Mouse (Mus musculus) embryonic facial prominence, embryonic 14.5 days (tissue): ENCODE measurements around the gene Espn. TPM values are rescaled to one million over a fixed set of nuclear protein-coding genes. Genes with fewer than 3 reads are reported as not detected.

ENCODE experiments used
- ATAC-seq: fragments of 200-750 bp; cut with Nextera tagmentation; 2 replicates; pipeline ENCODE4 v1.8.0; 2017; ENCODE audit warnings: low read depth, moderate number of reproducible peaks, moderate TSS enrichment
- DNase-seq: peaks from one replicate; pipeline ENCODE4 v3.0.0-alpha.2; 2015; ENCODE audit warnings: low spot score
- H3K27ac ChIP-seq: fragments of 300-500 bp; sonication (generic); replicated peaks from 2 replicates; pipeline ENCODE4 v1.5.1; 2014; ENCODE audit warnings: low read depth, mild to moderate bottlenecking, low read length, moderate library complexity
- H3K27me3 ChIP-seq: fragments of 300-500 bp; sonication (generic); replicated peaks from 2 replicates; pipeline ENCODE4 v1.6.1; 2014; ENCODE audit warnings: low read length; ENCODE audit not compliant: control insufficient read depth, insufficient read depth
- H3K36me3 ChIP-seq: fragments of 300-500 bp; sonication (generic); 2 replicates; pipeline ENCODE4 v1.6.1; 2014; ENCODE audit warnings: low read length, mixed read lengths; ENCODE audit not compliant: control insufficient read depth, insufficient read depth
- H3K4me1 ChIP-seq: fragments of 300-500 bp; sonication (generic); 2 replicates; pipeline ENCODE4 v1.6.1; 2014; ENCODE audit warnings: antibody characterized with exemption, low read length; ENCODE audit not compliant: control insufficient read depth, insufficient read depth
- H3K4me2 ChIP-seq: fragments of 300-500 bp; sonication (generic); 2 replicates; pipeline ENCODE4 v1.6.1; 2014; ENCODE audit warnings: low read depth, mild to moderate bottlenecking, low read length, moderate library complexity, mixed read lengths
- H3K4me3 ChIP-seq: fragments of 300-500 bp; sonication (generic); 2 replicates; pipeline ENCODE4 v1.5.1; 2014; ENCODE audit warnings: low read depth, mild to moderate bottlenecking, low read length
- H3K9ac ChIP-seq: fragments of 300-500 bp; sonication (generic); 2 replicates; pipeline ENCODE4 v1.6.1; 2014; ENCODE audit warnings: low read depth, mild to moderate bottlenecking, low read length, moderate library complexity, mixed read lengths
- H3K9me3 ChIP-seq: fragments of 300-500 bp; sonication (generic); 2 replicates; pipeline ENCODE4 v1.6.1; 2016; ENCODE audit warnings: low read length; ENCODE audit not compliant: control insufficient read depth
- WGBS: fragments of 180-500 bp; shearing (Covaris S2); extraction: QIAGEN DNeasy Blood & Tissue Kit; methylation state at CpG from one replicate; pipeline ENCODE4 v1.1.7; 2014; 5-methylcytosine and 5-hydroxymethylcytosine counted together
- polyA plus RNA-seq: library from polyadenylated mRNA; unstranded; fragments of >200 nt; fragmentation: Nextera tagmentation; extraction: Ambion mirVana; gene quantifications from 2 replicates; pipeline ENCODE4 v1.2.1, GENCODE M21; 2014

Espn gene
- polyA plus RNA-seq, 1 experiment from 2014 or later = 4.2 TPM

DNA sequence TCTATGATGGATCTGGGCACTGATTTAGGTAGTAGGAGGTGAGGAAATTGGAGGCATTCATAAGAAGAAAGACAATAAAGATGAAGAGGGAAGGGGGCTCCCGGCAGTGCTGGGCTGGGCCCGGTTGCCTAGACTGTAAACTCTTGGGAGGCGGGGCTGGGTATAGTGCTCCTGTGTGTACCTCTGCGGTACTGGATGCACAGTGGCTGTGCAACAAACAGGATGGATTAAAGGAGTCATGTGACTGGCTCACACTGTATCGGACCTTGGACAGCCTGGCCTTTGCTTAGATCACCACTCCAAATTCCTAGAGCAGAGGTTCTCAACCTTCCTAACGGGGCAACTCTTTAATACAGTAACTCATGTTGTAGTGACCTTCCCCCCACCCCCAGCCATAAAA is 9.4 kb upstream of the Espn start:
- no peaks in the 10 kb centered on the region for H3K9me3 ChIP-seq
- H3K9ac ChIP-seq = no peak overlapping the region
- H3K4me1 ChIP-seq = no peaks in the 10 kb centered on the region; the same call in 1 of the 2 replicates
- no peak overlapping the region for H3K4me2 ChIP-seq
- H3K36me3 ChIP-seq = no peaks in the 10 kb centered on the region
- H3K4me3 ChIP-seq = no peak overlapping the region
- peaks cover 67% of the 10 kb centered on the region for H3K27me3 ChIP-seq
- DNase-seq (no peak), ATAC-seq (no peak)
- H3K27ac ChIP-seq = no peak overlapping the region
- 79% methylated on average over 6 of the region's 6 CpGs for WGBS

- Histone ChIP-seq H3K9ac (no peak overlapping the region), H3K27me3 (peaks cover 67% of the 10 kb centered on the region), H3K4me2 (no peak overlapping the region), H3K4me1 (no peaks in the 10 kb centered on the region; the same call in 1 of the 2 replicates), H3K27ac (no peak overlapping the region), H3K9me3 (no peaks in the 10 kb centered on the region), H3K4me3 (no peak overlapping the region), H3K36me3 (no peaks in the 10 kb centered on the region)
- ATAC-seq (no peak), DNase-seq (no peak)
- WGBS = 40% methylated on average over 3 of the region's 4 CpGs
Measured at GRCm38 (mm10) chr4:152160748-152161147, 8.6 kb upstream of the Espn start.

- no peak overlapping the region for H3K9ac ChIP-seq
- no peaks in the 10 kb centered on the region for H3K9me3 ChIP-seq
- H3K4me3 ChIP-seq = peak overlapping the region; percentile 23
- H3K27me3 ChIP-seq = peaks cover 79% of the 10 kb centered on the region
- no peak overlapping the region for H3K27ac ChIP-seq
- H3K4me2 ChIP-seq = 0 out of 2 replicates have a peak overlapping the region, but pooled peaks have one; percentile 50
- 2% methylated on average over 19 of the region's 19 CpGs for WGBS
- H3K36me3 ChIP-seq = no peaks in the 10 kb centered on the region
- H3K4me1 ChIP-seq = no peaks in the 10 kb centered on the region; the same call in 1 of the 2 replicates
- no peak for ATAC-seq
- no peak for DNase-seq
Measured at GRCm38 (mm10) chr4:152159285-152159678, 7.1 kb upstream of the Espn start.

DNA sequence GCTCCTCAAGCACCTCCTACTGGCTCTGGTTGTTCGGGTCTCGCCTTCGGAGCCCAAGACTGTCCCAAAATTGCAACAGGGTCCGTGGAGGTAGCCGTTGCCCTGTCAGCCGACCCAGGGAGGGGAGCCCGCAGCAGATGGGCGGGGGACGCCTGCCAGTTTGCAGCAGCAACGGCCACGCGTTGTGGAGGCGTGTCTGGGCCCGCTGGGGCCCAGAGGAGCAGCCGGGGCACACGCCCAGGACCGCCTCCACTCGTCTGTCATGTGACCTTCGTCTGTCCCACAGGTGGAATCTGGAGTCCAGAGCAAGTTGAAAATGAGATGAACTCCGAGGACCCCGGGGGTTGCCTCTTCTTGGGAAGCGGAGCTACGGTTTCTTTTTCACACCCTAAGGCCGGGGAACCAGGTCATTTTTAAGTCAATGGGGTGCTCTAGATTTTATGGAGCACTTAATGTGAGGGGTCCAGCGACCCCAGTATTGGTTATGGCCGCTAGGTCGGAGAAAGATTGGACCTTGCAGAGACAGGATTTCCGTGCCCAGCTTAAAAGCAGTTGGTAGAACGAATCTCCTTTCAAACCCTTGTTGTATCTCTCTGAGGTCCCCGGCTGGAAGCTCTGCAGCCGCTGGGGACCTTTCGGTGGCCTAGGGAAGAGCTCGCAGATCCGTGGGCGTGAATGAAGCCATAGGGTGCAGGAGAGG is 6.6 kb upstream of the Espn start, which contains the start of gene Hes2:
TSS of gene Hes2 (plus strand) at position 283 of the 700 bp plus-strand sequence.
- Histone ChIP-seq H3K4me3 (peak within 1 kb of the TSS; percentile 23), H3K27ac (no peak within 1 kb of the TSS), H3K27me3 (peaks cover 80% of the 10 kb centered on the region), H3K9me3 (no peaks in the 10 kb centered on the region), H3K9ac (no peak within 1 kb of the TSS), H3K4me1 (peaks cover 3% of the 10 kb centered on the region), H3K4me2 (peak within 1 kb of the TSS; percentile 50), H3K36me3 (no peaks in the 10 kb centered on the region)
- WGBS = 6% methylated on average over 28 of the region's 35 CpGs
- ATAC-seq (no peak), DNase-seq (peak; percentile 22)

DNA sequence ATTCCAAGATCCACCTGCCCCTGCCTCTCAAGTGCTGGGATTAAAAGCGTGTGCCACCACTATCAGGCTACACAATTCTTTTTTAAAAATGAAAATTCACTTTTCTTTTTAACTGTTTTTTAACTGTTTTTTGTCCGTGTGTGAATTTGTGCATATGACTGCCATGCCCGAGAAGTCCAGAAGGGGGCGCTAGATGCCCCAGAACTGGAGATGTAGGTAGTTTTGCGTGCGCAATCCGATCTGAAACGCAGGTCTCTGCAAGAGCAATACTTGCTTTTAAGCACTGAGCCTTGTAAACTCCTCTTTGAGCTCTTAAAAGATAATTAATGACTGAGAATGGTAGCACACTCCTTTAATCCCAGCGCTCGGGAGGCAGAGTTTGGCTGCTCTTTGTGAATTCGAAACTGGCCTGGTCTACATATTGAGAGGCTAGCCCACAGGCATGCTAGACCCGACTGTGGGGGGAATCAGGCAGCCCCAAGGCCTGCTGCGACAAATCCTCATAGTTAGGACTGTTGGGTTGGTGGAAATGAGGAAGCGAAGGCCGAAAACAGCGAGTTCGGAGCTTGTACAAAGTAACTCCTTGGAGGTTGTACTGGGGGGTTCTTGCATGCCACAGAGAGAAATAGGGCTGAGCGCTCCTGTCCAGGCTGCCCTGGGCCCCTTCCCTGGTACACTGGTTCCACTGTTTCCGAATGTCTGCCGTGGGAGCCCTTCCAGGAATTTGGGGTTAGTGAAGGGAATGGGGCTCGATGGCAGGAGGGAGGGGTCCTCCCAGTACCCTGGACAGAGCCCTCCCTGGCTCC is 5.8 kb upstream of the Espn start:
- Histone ChIP-seq H3K9ac (no peak overlapping the region), H3K4me1 (peaks cover 3% of the 10 kb centered on the region), H3K9me3 (no peaks in the 10 kb centered on the region), H3K36me3 (no peaks in the 10 kb centered on the region), H3K4me3 (peak overlapping the region; percentile 23), H3K27ac (no peak overlapping the region), H3K4me2 (peak overlapping the region; percentile 50), H3K27me3 (peaks cover 86% of the 10 kb centered on the region)
- no peak for ATAC-seq
- 13% methylated on average over 21 of the region's 21 CpGs for WGBS
- DNase-seq = peak; percentile 28

DNA sequence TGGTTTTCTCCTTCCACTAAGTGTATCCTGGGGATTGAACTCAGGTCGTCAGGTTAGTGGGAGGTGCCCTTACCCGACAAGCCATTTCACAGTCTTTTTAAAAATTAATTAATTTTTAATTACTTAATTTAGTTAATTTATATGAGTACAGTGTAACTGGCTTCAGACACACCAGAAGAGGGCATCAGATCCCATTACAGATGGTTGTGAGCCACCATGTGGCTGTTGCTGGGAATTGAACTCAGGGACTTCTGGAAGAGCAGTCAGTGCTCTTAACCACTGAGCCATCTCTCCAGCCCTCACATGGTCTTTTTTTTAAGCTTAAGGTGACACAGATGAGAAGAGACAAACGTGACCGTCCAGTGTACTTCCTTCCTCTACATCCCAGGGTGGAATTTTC is 2.8 kb upstream of the Espn start:
- Histone ChIP-seq H3K27me3 (peaks cover 86% of the 10 kb centered on the region), H3K9ac (no peak overlapping the region), H3K36me3 (no peaks in the 10 kb centered on the region), H3K27ac (no peak overlapping the region), H3K4me3 (no peak overlapping the region), H3K4me1 (peaks cover 3% of the 10 kb centered on the region), H3K4me2 (no peak overlapping the region), H3K9me3 (no peaks in the 10 kb centered on the region)
- ATAC-seq (no peak), DNase-seq (no peak)
- 59% methylated on average over 4 of the region's 4 CpGs for WGBS

GRCm38 (mm10) chr4:152153771-152154177 is 1.6 kb upstream of the Espn start:
- WGBS = 4% methylated on average over 23 of the region's 23 CpGs
- Histone ChIP-seq H3K9ac (no peak overlapping the region), H3K4me3 (peak overlapping the region; percentile 10; the same call in 1 of the 2 replicates), H3K36me3 (no peaks in the 10 kb centered on the region), H3K27ac (no peak overlapping the region), H3K4me2 (peak overlapping the region; percentile 39), H3K9me3 (no peaks in the 10 kb centered on the region), H3K27me3 (peaks cover 83% of the 10 kb centered on the region), H3K4me1 (peaks cover 3% of the 10 kb centered on the region)
- ATAC-seq (peak; percentile 34; the same call in 1 of the 2 replicates), DNase-seq (peak; percentile 85)

DNA sequence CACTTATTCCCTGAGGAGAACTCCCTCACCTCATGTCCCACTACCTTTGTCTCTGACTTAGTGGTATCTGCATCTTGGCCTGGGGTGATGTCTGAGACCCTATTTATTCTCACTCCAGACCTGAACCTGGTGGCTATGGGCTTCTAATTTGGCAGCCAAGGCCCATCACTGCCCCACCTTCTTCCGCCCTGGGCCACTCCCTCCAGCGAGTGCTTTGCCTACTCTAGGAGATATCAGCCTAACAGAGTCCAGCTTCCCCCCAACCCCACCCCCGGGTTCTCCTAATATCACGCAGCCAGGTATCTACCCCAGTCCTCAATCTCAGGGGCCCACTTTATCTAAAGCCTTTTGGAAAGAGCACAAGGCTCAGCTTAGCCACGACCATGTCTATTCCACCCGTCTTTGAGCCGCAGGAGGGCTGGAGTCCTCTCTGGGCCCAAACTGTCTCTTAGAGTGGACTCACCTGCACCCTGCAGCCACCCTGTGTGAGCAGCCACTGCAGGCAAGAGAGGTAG is 663 bp downstream of the Espn start:
- ATAC-seq = no peak
- no peak overlapping the region for H3K9ac ChIP-seq

More for the DNA sequence above, 663 bp downstream of the Espn start:
- Histone ChIP-seq H3K4me1 (peaks cover 3% of the 10 kb centered on the region; the same call in 1 of the 2 replicates), H3K9me3 (no peaks in the 10 kb centered on the region), H3K27ac (no peak overlapping the region), H3K27me3 (peaks cover 64% of the 10 kb centered on the region), H3K4me2 (peak overlapping the region; percentile 68), H3K36me3 (no peaks in the 10 kb centered on the region), H3K4me3 (peak overlapping the region; percentile 43)
- DNase-seq = no peak
- WGBS = 23% methylated on average over 7 of the region's 7 CpGs
